Mouse (Mus musculus) neural tube, embryonic 13.5 days (tissue): Measurements from ENCODE around the gene Por. TPM values are rescaled to one million over a fixed set of nuclear protein-coding genes. Genes with fewer than 3 reads are reported as not detected.

Source experiments
- ATAC-seq: fragments of 200-750 bp; cut with Nextera tagmentation; 2 replicates; pipeline ENCODE4 v1.8.0; 2017; ENCODE audit warnings: low read depth, mild to moderate bottlenecking, moderate TSS enrichment, moderate library complexity
- H3K27ac ChIP-seq: fragments of 300-500 bp; sonication (generic); replicated peaks from 2 replicates; pipeline ENCODE4 v1.5.1; 2015; ENCODE audit warnings: moderate library complexity, mild to moderate bottlenecking, inconsistent platforms
- H3K27me3 ChIP-seq: fragments of 300-500 bp; sonication (generic); 2 replicates; pipeline ENCODE4 v1.6.1; 2015; ENCODE audit warnings: mild to moderate bottlenecking, inconsistent platforms
- H3K36me3 ChIP-seq: fragments of 300-500 bp; sonication (generic); 2 replicates; pipeline ENCODE4 v1.6.1; 2015; ENCODE audit warnings: mild to moderate bottlenecking, inconsistent platforms
- H3K4me1 ChIP-seq: fragments of 300-500 bp; sonication (generic); replicated peaks from 2 replicates; pipeline ENCODE4 v1.6.1; 2015; ENCODE audit warnings: inconsistent platforms
- H3K4me2 ChIP-seq: fragments of 300-500 bp; sonication (generic); 2 replicates; pipeline ENCODE4 v1.6.1; 2015; ENCODE audit warnings: inconsistent platforms, mild to moderate bottlenecking, moderate library complexity
- H3K4me3 ChIP-seq: fragments of 300-500 bp; sonication (generic); 2 replicates; pipeline ENCODE4 v1.5.1; 2015; ENCODE audit warnings: mild to moderate bottlenecking, inconsistent platforms
- H3K9ac ChIP-seq: fragments of 300-500 bp; sonication (generic); 2 replicates; pipeline ENCODE4 v1.6.1; 2015; ENCODE audit warnings: moderate library complexity, mild to moderate bottlenecking, inconsistent platforms
- H3K9me3 ChIP-seq: fragments of 300-500 bp; sonication (generic); 2 replicates; pipeline ENCODE4 v1.6.1; 2016; ENCODE audit warnings: inconsistent platforms
- WGBS: fragments of 180-500 bp; shearing (Covaris S2); methylation state at CpG from one replicate; pipeline ENCODE4 v1.1.7; 2015; 5-methylcytosine and 5-hydroxymethylcytosine counted together
- polyA plus RNA-seq: library from polyadenylated mRNA; unstranded; fragments of >200 nt; fragmentation: Nextera tagmentation; extraction: Ambion mirVana; gene quantifications from 2 replicates; pipeline ENCODE4 v1.2.1, GENCODE M21; 2015

Gene Por
- polyA plus RNA-seq, 1 experiment from 2014 or later = 110 TPM

GRCm38 (mm10) chr5:135682009-135682408 is 12.2 kb downstream of the Por start:
- H3K4me1 ChIP-seq = no peaks in the 10 kb centered on the region
- no peaks in the 10 kb centered on the region for H3K9me3 ChIP-seq
- ATAC-seq = no peak
- no peaks in the 10 kb centered on the region for H3K36me3 ChIP-seq
- no peak overlapping the region for H3K4me3 ChIP-seq
- H3K9ac ChIP-seq = no peak overlapping the region
- no peaks in the 10 kb centered on the region for H3K27me3 ChIP-seq
- WGBS = 93% methylated on average over 5 of the region's 5 CpGs
- no peak overlapping the region for H3K27ac ChIP-seq
- no peak overlapping the region for H3K4me2 ChIP-seq

GRCm38 (mm10) chr5:135682942-135683570 is 13.2 kb downstream of the Por start:
- WGBS = 90% methylated on average over 12 of the region's 12 CpGs

GRCm38 (mm10) chr5:135690401-135690800 is 20.6 kb downstream of the Por start:
- H3K9ac ChIP-seq = peak overlapping the region; percentile 78; the same call in 1 of the 2 replicates
- H3K27me3 ChIP-seq = no peaks in the 10 kb centered on the region
- peak overlapping the region; percentile 65 for H3K4me3 ChIP-seq
- H3K4me1 ChIP-seq = peaks cover 28% of the 10 kb centered on the region
- 78% methylated on average over 5 of the region's 5 CpGs for WGBS
- H3K36me3 ChIP-seq = no peaks in the 10 kb centered on the region
- no peak overlapping the region for H3K27ac ChIP-seq
- no peaks in the 10 kb centered on the region for H3K9me3 ChIP-seq
- H3K4me2 ChIP-seq = peak overlapping the region; percentile 98
- ATAC-seq = no peak

More at GRCm38 (mm10) chr5:135682942-135683570, 13.2 kb downstream of the Por start:
- Histone ChIP-seq H3K36me3 (no peaks in the 10 kb centered on the region), H3K4me2 (no peak overlapping the region), H3K9me3 (no peaks in the 10 kb centered on the region), H3K27ac (no peak overlapping the region), H3K4me1 (0 out of 2 replicates have a peak, but pooled peaks cover 2% of the 10 kb centered on the region), H3K27me3 (no peaks in the 10 kb centered on the region), H3K4me3 (no peak overlapping the region), H3K9ac (no peak overlapping the region)
- no peak for ATAC-seq

- H3K27me3 ChIP-seq = no peaks in the 10 kb centered on the region
- H3K36me3 ChIP-seq = no peaks in the 10 kb centered on the region
- no peaks in the 10 kb centered on the region for H3K9me3 ChIP-seq
- WGBS = 88% methylated on average over 4 of the region's 4 CpGs
- H3K27ac ChIP-seq = no peak overlapping the region
- no peak for ATAC-seq
- H3K4me1 ChIP-seq = peaks cover 28% of the 10 kb centered on the region
- no peak overlapping the region for H3K4me3 ChIP-seq
- no peak overlapping the region for H3K9ac ChIP-seq
- peak overlapping the region; percentile 98 for H3K4me2 ChIP-seq
Observed at GRCm38 (mm10) chr5:135691266-135691665, 21.4 kb downstream of the Por start.

GRCm38 (mm10) chr5:135693281-135693853 is 23.5 kb downstream of the Por start:
- Histone ChIP-seq H3K36me3 (no peaks in the 10 kb centered on the region), H3K27me3 (no peaks in the 10 kb centered on the region), H3K4me3 (no peak overlapping the region), H3K9me3 (no peaks in the 10 kb centered on the region), H3K4me2 (no peak overlapping the region), H3K9ac (no peak overlapping the region), H3K27ac (no peak overlapping the region), H3K4me1 (peaks cover 23% of the 10 kb centered on the region)
- ATAC-seq = no peak
- 95% methylated on average over 5 of the region's 5 CpGs for WGBS

GRCm38 (mm10) chr5:135695277-135695721 is 25.5 kb downstream of the Por start:
- ATAC-seq = no peak
- H3K27me3 ChIP-seq = no peaks in the 10 kb centered on the region
- H3K4me1 ChIP-seq = peaks cover 12% of the 10 kb centered on the region
- no peak overlapping the region for H3K4me2 ChIP-seq
- no peak overlapping the region for H3K4me3 ChIP-seq
- H3K9me3 ChIP-seq = no peaks in the 10 kb centered on the region
- WGBS = 69% methylated on average over 7 of the region's 7 CpGs
- H3K36me3 ChIP-seq = peaks cover 11% of the 10 kb centered on the region; the same call in 1 of the 2 replicates
- H3K9ac ChIP-seq = no peak overlapping the region
- no peak overlapping the region for H3K27ac ChIP-seq

GRCm38 (mm10) chr5:135697711-135698111 is 27.9 kb downstream of the Por start:
- no peak for ATAC-seq
- Histone ChIP-seq H3K4me1 (no peaks in the 10 kb centered on the region), H3K4me2 (no peak overlapping the region), H3K9me3 (no peaks in the 10 kb centered on the region), H3K4me3 (no peak overlapping the region), H3K27me3 (no peaks in the 10 kb centered on the region), H3K27ac (no peak overlapping the region), H3K36me3 (peaks cover 29% of the 10 kb centered on the region; the same call in 1 of the 2 replicates), H3K9ac (no peak overlapping the region)
- WGBS = 83% methylated on average over 5 of the region's 5 CpGs

- no peak overlapping the region for H3K4me2 ChIP-seq
- no peak overlapping the region for H3K27ac ChIP-seq
- no peak for ATAC-seq
- H3K4me1 ChIP-seq = no peaks in the 10 kb centered on the region
- H3K4me3 ChIP-seq = no peak overlapping the region
- WGBS = 96% methylated on average over 4 of the region's 4 CpGs
- H3K9ac ChIP-seq = no peak overlapping the region
- H3K36me3 ChIP-seq = peaks cover 44% of the 10 kb centered on the region; the same call in 1 of the 2 replicates
- no peaks in the 10 kb centered on the region for H3K9me3 ChIP-seq
- no peaks in the 10 kb centered on the region for H3K27me3 ChIP-seq
Observed at GRCm38 (mm10) chr5:135701601-135702000, 31.8 kb downstream of the Por start.

GRCm38 (mm10) chr5:135702190-135702589 is 32.4 kb downstream of the Por start:
- H3K36me3 ChIP-seq = peaks cover 50% of the 10 kb centered on the region
- H3K4me3 ChIP-seq = no peak overlapping the region
- H3K9ac ChIP-seq = no peak overlapping the region
- H3K27ac ChIP-seq = no peak overlapping the region
- WGBS = 91% methylated on average over 6 of the region's 6 CpGs
- no peak for ATAC-seq
- H3K4me2 ChIP-seq = no peak overlapping the region
- no peaks in the 10 kb centered on the region for H3K9me3 ChIP-seq
- H3K4me1 ChIP-seq = no peaks in the 10 kb centered on the region
- no peaks in the 10 kb centered on the region for H3K27me3 ChIP-seq

- no peaks in the 10 kb centered on the region for H3K27me3 ChIP-seq
- H3K27ac ChIP-seq = no peak overlapping the region
- H3K36me3 ChIP-seq = peaks cover 55% of the 10 kb centered on the region
- H3K9ac ChIP-seq = no peak overlapping the region
- H3K4me1 ChIP-seq = no peaks in the 10 kb centered on the region
- H3K4me3 ChIP-seq = no peak overlapping the region
- no peaks in the 10 kb centered on the region for H3K9me3 ChIP-seq
- no peak for ATAC-seq
- H3K4me2 ChIP-seq = no peak overlapping the region
- WGBS = 78% methylated on average over 15 of the region's 15 CpGs
Observed at GRCm38 (mm10) chr5:135702682-135703192, 32.9 kb downstream of the Por start.

GRCm38 (mm10) chr5:135703431-135703830 is 33.6 kb downstream of the Por start:
- H3K27ac ChIP-seq = no peak overlapping the region
- ATAC-seq = no peak
- no peaks in the 10 kb centered on the region for H3K27me3 ChIP-seq
- H3K36me3 ChIP-seq = peaks cover 62% of the 10 kb centered on the region
- WGBS = 95% methylated on average over 7 of the region's 7 CpGs
- H3K9ac ChIP-seq = no peak overlapping the region
- no peaks in the 10 kb centered on the region for H3K9me3 ChIP-seq
- no peaks in the 10 kb centered on the region for H3K4me1 ChIP-seq
- no peak overlapping the region for H3K4me3 ChIP-seq
- H3K4me2 ChIP-seq = no peak overlapping the region

GRCm38 (mm10) chr5:135705383-135705782 is 35.5 kb downstream of the Por start:
- H3K4me2 ChIP-seq = no peak overlapping the region
- no peak overlapping the region for H3K27ac ChIP-seq
- 93% methylated on average over 4 of the region's 4 CpGs for WGBS
- H3K4me3 ChIP-seq = no peak overlapping the region
- no peaks in the 10 kb centered on the region for H3K27me3 ChIP-seq
- no peak for ATAC-seq
- H3K36me3 ChIP-seq = peaks cover 58% of the 10 kb centered on the region
- H3K4me1 ChIP-seq = no peaks in the 10 kb centered on the region
- H3K9ac ChIP-seq = no peak overlapping the region
- H3K9me3 ChIP-seq = no peaks in the 10 kb centered on the region
